Mouse (Mus musculus) mouse trophoblast stem cell (cell line): ENCODE results near the gene Arhgap25.
"Not testable (repeated sequence)": the region's sequence is repeated elsewhere in the genome, so short reads cannot be mapped to it uniquely, and the experiment has no call there.

Source experiments
- in situ Hi-C, 2 experiments: fragments of 300-500 bp; cut with MseI, MboI; formaldehyde crosslinking; loops; 2 replicates in 1 of 2; 3 replicates in 1 of 2; pipeline ENCODE4 v1.15.1; 2025

Gene Arhgap25

DNA sequence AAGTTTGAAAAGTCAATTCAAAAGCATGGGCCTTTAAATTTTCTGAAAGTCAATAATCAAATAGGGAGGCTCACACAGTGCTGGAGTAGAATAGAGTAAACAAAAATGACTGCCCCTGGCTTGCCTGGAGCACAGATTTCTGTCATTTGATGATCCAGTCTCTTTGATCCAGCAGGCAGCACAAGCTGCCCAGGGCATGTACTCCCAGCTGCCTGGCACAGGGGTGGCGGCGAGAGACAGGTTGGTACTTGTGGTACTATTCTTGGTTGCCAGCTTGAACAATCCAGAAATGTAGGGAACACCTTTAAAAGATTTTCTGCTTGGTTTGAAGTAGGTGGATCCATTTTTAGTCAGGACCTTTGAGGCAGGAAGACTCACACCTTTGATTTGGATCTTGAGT, 23.3 kb downstream of the Arhgap25 start:
- in situ Hi-C loops = loop anchor here in 1 of 2 experiments (10.0 kb wide), 1 partner anchor 115 kb away; no protein-coding TSS in a partner anchor

DNA sequence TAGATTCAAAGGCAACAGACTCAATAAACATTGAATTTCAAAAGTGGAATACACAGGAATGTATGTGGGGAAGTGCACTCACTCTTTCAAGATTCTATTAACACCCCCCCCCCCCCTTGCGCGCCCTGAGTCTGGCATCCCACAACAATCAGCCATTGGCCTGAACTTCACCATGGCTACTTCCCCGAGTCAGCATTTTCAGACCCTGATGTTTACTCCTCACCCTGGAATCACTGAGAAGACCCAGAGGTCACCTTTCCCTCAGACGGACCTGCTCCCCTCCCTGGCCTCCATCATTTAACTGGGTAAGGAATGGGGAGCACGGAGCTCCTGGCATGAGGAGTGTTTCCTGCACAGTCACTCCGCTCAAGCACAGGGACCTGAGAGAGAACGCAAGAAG, 28.2 kb downstream of the Arhgap25 start:
- in situ Hi-C loops = no loop called here

DNA sequence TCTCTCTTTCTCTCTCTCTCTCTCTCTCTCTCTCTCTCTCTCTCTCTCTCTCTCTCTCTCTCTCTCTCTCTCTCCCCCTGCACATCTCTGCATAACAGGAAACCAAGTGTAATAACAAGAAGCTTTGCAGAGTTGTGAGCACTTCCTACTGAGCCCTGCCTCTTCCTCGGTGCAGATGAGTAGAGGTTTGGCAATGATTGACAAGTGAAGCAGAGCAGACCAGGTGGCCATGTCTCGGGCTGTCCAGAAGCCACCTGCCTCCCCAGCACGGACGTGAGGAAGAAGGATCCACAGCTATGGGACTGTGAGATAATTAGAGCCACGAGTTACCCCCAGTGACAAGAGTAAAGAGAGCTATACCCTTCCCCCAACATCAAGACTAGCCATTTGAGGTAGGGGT, 29.1 kb downstream of the Arhgap25 start:
- in situ Hi-C loops = no loop called here

DNA sequence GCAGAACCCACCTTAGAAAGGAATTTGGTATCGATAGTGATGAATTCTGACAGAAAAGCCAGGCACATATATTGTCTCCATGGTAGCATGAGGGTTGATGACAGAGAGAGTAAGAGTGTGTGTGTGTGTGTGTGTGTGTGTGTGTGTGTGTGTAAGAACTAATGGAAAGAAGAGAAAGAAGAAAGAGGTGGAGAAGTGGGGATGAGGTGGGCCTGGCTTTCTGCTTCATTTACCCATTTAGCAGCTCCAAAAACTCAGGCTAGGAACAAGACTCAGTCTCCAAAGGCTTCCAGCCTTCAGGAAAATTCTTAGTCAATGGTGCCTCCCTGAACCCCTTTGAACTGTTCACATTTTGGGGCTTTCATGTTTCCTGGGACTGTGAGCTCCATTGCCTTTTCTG, 29.5 kb downstream of the Arhgap25 start:
- in situ Hi-C loops = no loop called here

DNA sequence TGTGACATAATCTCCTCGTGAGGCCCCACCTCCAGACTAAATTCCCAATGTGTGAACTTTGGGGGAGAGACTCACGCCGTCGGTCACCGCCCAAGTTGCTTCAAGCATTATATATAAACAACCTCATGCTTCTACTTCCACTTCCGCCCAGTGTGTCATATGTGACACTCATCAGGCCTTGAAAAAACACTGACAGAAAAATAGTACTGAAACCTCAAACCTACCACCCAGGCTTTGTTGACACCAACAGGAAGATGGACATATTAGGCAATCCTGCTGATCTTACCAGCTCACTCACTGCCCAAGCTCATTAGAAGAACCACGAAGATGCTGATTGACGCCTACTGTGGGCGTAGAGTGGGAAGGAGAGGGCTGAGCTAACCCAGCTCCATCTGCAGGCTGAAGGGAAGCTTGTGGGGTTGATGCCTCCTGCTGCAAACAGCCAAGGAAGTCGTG, 30.2 kb downstream of the Arhgap25 start:
- in situ Hi-C loops = no loop called here

DNA sequence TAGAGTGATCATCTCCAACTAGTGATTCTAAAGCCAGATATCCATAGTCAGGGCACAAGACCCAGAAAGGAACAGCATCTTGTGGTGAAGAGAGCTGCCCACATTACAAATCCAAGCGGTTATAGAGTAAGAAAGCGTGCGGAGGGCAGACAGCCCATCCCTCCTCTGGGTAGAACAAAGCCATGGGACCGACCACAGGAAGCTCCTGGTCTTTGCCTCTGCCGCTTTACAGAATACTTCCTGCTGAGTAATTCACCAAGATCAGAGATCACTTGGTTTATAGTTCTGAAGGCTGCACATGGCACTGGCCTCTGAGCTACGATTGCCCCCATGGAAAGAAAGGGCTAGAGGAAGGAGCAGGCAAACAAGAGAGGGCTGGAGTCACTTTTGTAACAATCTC, 30.6 kb downstream of the Arhgap25 start:
- in situ Hi-C loops = no loop called here

DNA sequence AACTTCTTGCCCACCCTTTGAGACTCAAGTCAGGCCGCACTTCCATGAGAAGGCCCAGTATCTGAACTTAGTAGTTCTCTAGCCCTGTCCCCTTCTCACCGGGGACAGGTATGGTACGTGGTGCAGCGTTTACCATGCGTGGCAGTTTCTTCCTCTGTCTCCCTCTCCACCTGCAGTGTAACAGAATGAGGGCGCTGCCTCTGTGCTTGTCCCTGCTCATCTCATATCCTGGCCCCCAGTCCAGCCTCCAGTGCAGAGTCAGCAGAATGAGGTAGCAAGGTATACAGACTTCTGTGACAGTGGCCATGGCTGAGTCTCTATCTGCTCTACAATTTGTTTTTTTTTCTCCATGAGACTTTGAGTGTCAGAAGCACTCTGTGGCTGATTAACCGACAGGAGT, 32.4 kb downstream of the Arhgap25 start:
- in situ Hi-C loops = no loop called here

DNA sequence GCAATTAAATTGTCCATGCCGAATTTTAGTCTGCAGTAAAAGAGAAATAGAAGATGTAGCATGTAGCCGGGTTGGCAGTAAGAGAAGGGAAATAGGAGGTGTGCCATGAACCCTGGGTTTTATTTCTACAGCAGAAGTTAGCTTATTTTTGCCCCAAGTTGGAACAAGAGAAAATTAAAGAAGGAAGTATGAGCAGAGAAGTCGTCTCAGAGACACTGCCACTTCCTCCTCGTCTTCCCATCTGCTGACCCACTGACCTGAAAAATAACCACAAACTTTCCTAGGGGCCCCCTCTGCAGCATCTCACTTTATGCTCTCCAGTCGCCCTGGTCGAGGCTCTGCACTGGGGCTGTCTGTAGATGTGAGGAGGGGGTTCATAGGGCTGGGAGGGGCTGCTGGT, 33.3 kb downstream of the Arhgap25 start:
- in situ Hi-C loops = no loop called here

DNA sequence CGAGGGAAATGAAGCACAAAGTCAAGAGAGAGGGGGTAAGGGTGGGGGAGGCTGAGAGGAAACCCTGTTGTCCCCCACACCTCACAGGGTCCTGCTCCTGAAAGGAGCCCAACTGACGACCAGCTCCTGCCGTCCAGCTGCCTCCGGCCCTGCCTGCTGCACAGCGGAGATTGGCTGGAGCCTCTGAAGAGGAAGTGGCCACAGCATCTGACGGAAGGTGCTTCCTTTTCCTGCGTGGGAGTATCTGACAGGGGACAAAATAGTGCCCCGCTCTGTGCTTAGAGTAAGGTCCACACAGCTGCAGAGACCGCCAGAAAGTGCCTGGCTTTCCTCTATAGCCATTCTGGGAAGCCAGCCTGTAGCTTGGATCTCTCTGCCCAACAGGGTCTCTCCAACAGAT, 36.9 kb downstream of the Arhgap25 start:
- in situ Hi-C loops = no loop called here

DNA sequence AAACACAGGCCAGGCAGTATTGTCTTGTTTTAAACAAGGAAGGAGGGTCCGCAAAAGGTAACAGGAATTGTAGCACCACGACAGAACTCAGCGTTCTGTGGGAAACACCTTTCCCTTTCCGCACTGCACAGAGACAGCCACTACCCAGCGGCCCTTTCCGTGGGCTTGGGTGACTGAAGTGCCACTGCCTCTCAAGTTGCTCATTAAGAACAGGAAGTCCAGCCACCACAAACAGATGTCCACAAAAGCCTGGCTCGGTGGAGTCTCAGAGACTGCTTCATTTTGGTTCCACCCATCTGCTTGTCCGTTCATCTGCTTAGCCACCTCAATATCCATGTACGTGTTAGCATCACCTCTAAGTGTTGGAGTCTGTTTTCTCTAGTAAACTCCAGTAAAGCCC, 38.7 kb downstream of the Arhgap25 start:
- in situ Hi-C loops = no loop called here

DNA sequence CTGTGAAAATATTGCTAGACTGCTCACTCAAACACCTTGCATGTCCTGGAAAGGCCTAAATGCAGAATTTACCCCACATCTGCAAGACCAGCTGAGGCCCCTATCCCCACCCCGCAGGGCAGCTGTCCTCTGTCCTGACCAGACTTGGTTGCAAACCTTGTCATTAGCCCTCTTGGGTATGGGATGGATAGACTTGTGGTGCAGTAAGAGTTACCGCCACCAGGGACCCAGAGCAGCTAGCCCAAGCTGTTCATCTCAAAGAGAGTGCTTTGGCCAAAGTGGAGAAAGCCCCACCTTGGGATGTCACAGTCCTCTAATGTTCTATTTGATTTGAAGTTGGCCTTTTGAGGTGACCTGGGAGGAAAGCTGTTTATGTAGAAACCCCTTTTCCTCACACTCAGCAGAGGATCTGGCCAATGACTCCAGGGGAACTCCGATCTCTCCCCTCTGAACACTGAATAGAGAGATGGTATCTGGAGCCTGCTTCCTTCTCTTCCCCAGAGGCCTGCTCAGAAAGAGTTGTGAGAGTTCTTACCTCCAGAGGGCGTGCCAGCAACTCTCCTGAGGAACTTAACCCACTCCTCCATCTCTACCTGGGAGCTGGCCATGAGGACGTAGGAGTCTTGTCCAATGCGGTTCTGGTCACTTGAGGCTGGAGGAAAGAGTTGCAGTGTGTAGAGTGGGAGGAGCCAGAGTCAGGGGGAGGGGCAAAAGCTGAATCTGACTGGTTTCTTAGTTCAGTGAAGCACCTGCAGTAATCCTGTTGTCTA, 45.2 kb downstream of the Arhgap25 start:
- in situ Hi-C loops = no loop called here

DNA sequence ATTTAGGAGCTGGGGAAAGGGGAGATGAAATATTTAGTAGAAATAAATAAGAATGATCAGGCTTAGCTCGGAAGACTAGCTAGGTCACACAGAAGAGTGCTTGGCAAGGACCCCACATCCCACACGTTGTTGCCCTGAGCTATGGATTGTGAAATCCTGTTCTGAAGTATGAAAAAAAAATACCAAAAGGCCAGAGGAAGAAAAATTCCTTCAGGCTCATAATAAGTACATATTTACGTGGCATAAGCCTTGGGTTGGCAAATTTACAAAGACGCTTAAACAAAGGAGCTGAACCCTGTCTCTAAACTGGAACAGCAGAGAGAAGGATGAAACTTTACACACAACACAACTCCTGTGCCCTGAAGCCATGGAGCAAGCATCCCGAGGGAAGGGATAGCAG, 48.3 kb downstream of the Arhgap25 start:
- in situ Hi-C loops = no loop called here

DNA sequence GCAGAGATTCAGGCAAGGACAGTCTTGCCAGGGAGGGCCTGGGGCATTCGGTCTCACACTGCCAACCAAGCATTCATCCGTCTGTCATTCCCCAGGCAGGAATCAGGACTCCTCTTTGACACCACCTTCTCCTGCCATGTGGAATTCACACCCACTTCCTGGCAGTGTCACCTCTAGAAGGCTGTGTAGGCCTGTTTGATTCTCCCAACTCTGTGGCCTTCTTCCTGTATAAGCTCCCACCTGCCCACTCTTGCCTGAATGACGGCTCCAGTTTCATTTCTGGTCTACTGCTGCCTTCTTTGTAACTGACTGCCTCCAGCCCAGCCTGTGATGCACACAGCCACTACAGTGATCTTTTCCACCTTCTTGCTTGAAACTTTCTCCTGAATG, 49.2 kb downstream of the Arhgap25 start:
- in situ Hi-C loops = no loop called here

DNA sequence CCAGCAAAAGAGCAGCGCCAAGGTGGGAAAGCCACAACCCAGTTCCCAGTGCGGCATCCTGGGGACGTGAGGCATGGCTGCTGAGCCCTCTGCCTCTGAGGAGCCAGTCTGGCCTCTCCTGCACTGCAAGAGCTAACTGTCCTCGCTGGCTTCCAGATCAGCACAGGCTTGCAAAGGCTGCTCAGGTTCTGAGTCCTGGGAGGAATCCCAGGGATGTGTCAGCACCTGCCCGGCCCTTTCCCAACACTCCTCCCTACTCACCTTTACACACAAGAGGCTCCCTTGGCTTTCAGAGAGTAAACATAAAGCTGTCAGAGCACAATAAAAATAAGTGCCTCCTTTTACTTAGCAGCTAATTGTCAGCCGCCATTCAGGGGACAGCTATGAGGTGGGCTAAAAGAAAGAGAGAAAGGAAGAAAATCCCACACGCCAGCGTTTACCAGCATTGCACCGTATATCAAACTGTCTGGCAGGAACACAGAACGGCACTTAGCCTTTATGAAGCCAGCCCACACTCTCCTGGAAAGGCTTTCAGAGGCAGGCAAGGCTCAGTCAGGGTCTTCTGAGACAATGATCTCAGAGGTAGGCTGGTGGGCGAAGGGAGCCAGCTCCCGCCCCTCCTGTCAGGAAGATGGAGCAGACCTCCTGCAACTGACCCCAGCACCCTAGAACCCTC, 49.7 kb downstream of the Arhgap25 start:
- in situ Hi-C loops = no loop called here

DNA sequence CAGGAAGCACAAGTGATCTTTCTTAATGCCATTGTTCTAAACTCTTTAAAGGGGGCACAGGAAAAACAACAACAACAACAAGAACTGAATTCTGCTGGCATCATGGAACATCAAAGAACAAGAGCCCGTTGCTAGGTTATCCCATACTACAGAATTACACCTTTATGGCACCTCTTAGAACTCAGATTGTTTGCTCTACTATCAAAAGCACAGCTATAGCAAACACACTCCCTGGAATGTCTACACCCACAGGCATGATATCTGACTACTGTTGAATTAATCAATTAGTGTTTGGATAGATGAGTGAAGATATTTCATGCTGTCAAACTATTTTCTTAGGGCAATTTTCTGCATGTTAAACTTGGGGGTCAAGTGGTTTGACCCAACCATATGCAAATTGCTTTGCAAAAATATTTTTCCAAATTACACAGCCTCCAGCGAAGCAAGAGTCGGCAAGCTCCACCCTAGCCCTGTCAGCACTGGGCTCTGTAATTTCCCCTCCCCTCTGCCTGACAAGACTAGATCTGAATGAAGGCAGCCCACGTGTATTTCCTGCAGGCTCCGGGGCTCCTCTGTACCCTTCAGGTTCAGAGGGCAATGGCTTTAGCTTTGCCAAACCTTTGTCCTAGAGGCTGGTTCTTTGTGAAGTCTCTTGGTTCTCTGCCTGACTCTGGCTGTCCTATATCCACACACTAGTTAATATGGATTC, 53.6 kb downstream of the Arhgap25 start:
- in situ Hi-C loops = no loop called here

DNA sequence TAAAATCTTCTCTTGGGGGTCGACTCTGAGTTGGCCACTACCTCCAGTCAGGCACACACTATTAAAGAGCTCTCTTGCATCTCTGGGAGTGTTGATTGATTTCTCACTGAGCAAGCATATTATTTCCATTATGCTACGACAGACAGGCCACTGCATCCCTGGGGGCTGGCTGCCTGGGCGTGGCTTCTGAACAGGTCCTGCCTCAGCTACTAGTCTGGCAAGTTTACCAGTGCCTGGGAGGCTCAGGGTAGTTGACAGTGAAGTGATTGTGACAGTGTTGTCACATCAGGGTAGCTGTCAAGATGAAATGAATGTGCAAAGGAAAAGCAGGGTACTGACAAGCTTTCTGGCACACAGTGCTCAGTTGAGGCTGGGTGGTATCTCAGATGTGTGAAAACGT, 54.2 kb downstream of the Arhgap25 start:
- in situ Hi-C loops = no loop called here

DNA sequence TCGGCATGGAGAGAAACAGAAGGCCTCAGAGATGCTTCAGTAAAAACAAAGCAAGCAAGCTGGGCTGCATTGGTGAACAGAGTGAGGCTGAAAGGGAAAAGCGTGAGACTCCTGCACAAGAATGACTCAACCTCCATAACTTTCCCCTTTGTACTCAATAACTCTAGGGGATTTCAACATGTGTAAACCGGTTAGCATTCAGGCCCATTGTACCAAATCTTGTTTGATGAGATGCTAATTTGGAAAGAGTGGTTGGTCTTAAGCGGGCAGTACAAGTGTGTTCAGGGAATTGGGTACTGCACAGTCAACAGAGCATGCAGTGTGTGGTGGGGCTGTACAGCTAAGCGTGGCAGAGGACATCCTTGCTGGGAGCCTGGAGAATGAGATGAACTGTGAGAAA, 57.8 kb downstream of the Arhgap25 start:
- in situ Hi-C loops = no loop called here

DNA sequence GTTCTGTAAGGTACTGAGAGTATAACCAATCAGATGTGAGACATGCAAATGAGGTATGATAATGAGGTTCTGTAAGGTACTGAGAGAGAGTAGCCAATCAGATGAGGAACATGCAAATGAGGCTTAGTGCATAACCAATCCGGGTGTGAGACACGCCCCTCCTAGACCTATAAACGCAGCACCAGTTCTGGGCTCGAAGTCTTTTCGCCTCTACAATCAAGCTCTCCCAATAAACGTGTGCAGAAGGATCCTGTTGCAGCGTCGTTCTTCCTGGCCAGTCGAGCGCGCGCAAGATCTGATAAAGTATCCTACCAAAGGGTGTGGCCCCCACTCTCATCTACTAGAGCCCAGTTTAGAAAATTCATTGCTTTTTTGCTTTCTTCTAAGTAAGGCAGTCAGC, 63.0 kb downstream of the Arhgap25 start:
- in situ Hi-C loops = not testable (repeated sequence)

DNA sequence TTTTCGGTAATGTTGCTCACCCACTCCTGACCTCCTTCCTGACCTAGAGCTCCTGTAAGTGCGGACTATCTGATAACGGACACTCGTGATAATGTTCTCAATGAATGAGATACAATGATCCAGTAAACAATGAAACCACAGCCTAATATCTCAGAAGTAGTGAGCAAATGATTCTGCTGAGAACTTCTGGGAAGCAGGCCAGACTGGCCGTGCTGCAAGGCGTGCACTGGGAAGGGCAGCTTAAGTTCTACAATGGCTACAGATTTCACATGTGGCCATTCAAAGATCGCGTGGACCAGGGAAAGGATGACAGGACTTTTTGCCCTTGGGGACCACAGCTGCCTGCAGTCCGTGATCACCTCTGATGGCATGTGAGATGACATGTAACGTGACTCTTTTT, 64.7 kb downstream of the Arhgap25 start:
- in situ Hi-C loops = loop anchor here in 1 of 2 experiments (5.0 kb wide), 1 partner anchor 54 kb away; no protein-coding TSS in a partner anchor

DNA sequence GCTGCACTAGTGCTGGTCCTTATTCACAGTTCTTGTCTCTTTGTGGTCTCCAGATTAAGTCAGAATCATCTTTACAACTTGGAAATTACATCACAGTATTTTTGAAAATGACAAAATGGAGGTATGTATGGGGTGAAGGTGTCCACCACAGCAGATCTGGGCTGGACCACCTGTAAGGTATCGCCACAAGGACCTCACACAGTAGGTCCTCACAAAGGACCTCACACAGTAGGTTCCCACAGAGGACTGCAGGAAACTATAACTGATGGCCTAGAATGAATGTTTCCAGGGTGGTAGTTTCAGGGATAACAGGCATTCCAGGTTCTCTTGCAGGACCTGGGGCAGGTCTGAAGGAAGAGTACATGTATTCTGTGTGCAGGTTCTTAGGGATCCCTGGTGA, 65.7 kb downstream of the Arhgap25 start:
- in situ Hi-C loops = loop anchor here in 1 of 2 experiments (5.0 kb wide), 1 partner anchor 55 kb away; no protein-coding TSS in a partner anchor

DNA sequence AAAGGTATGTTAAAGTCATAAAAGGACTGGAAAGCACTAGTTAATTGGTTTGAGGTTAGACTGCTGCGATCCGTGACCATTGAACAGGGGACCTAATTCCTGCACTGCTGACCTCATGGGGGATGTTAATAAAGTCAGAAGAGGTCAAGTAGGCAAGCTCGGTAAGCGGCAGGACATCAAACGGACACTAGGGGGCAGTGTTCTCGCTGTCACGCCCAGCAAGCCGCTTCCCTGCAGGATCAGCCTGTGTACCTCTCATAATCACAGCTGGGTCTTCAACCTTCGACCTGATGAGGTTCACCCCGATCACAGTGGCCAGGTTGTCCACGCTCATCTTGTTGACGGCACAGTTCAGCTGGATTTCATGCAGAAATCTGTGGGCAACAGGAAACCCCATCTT, 66.8 kb downstream of the Arhgap25 start:
- in situ Hi-C loops = loop anchor here in 1 of 2 experiments (5.0 kb wide), 1 partner anchor 56 kb away; no protein-coding TSS in a partner anchor

DNA sequence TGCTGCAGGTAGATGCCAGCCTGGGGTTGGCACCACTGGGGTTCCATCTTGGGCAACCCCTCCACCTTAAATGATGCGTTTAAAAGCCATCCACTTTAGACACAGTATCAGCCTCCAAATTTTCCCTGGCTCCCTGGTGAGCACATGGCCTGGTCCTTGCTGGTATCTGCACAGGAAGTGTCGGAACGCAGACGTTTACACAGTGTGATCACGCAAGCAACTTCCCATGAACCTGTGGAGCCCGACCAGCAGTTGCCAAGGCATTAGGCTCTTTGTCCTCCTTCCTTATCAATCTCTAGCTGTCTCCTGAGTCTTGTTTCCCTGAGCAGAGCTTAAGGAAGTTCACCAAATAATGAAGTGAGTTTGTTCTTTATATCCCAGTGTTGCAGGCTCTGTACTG, 77.6 kb downstream of the Arhgap25 start:
- in situ Hi-C loops = no loop called here
